Mouse (Mus musculus): Measurements from ENCODE around the gene Cdip1.

Cdip1 gene

GRCm38 (mm10) chr16:4713861-4714710 lies 76.0 kb downstream of the Cdip1 start:
- no peak for DNase-seq

GRCm38 (mm10) chr16:4711173-4711572 lies 78.9 kb downstream of the Cdip1 start:
- DNase-seq: no peak

DNA sequence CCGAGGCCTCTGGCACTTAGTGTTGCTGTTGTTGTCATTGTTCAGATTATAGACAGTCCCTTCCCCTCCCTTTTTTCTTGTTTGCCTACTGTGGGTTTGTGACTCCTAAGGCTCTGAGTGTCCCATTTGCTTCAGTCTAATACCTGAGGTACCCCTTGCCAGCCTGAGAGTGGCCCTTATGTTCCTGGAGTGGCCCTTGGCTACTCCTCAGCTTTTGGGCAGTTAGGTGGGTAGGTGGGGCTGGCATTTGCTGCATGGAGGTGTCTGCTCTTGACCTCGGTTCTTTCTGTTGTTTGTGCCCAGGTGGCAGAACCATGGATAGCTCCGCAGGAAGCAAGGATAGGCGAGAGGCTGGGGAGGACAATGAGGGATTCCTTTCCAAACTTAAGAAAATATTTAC lies 84.6 kb downstream of the Cdip1 start:
- no peak for DNase-seq

GRCm38 (mm10) chr16:4702646-4703045 lies 87.4 kb downstream of the Cdip1 start:
- DNase-seq: no peak

GRCm38 (mm10) chr16:4701211-4701610 lies 88.9 kb downstream of the Cdip1 start:
- DNase-seq: peak; percentile 36 to 59

All from kidney, postnatal 25 days (tissue).